Mouse (Mus musculus) myocyte (in vitro differentiated cells): ENCODE results near the gene Tnks2. TPM values are rescaled to one million over a fixed set of nuclear protein-coding genes. Genes with fewer than 3 reads are reported as not detected.
A peak's percentile ranks its signal among the peaks of the same experiment; 100 is the strongest.

Experiments
- H3K27me3 ChIP-seq: one replicate; pipeline ENCODE4 v1.6.1; 2011; ENCODE audit not compliant: control insufficient read depth, insufficient read depth, insufficient read length
- H3K36me3 ChIP-seq: one replicate; pipeline ENCODE4 v1.6.1; 2011; ENCODE audit not compliant: control insufficient read depth, insufficient read depth
- H3K4me2 ChIP-seq: one replicate; pipeline ENCODE4 v1.6.1; 2011; ENCODE audit warnings: low read depth, control low read depth
- H3K4me3 ChIP-seq: one replicate; pipeline ENCODE4 v1.5.1; 2011; ENCODE audit warnings: mild to moderate bottlenecking, control low read depth, moderate library complexity
- H3K79me2 ChIP-seq: one replicate; pipeline ENCODE4 v1.6.1; 2011; ENCODE audit not compliant: control insufficient read depth, insufficient read depth
- H3ac ChIP-seq: one replicate; pipeline ENCODE4 v1.6.1; 2011; ENCODE audit not compliant: control insufficient read depth, insufficient read length
- CEBPB ChIP-seq: IDR thresholded peaks from 2 replicates; pipeline ENCODE4 v1.6.1; 2011; ENCODE audit warnings: mild to moderate bottlenecking, moderate library complexity; ENCODE audit not compliant: poor library complexity, insufficient read depth, severe bottlenecking
- E2F4 ChIP-seq: IDR thresholded peaks from one replicate; pipeline ENCODE4 v1.6.1; 2011; ENCODE audit warnings: mild to moderate bottlenecking, control low read depth, moderate library complexity; ENCODE audit not compliant: insufficient read depth
- MAX ChIP-seq: IDR thresholded peaks from one replicate; pipeline ENCODE4 v1.6.1; 2011; ENCODE audit warnings: low read depth, mild to moderate bottlenecking, control low read depth
- MYOD1 ChIP-seq, 3 experiments: IDR thresholded peaks; one replicate each; pipeline ENCODE4 v1.6.1; 2011; ENCODE audit warnings: control low read depth in 2 of 3, low read depth in 2 of 3, mild to moderate bottlenecking in 2 of 3, moderate library complexity in 1 of 3; ENCODE audit not compliant: insufficient read length in 2 of 3, control insufficient read depth in 1 of 3
- MYOG ChIP-seq, 3 experiments: IDR thresholded peaks; one replicate each; pipeline ENCODE4 v1.6.1; 2011; ENCODE audit warnings: control low read depth in 2 of 3, low read depth in 2 of 3, mild to moderate bottlenecking in 2 of 3; ENCODE audit not compliant: insufficient read length in 2 of 3, control insufficient read depth in 1 of 3, insufficient read depth in 1 of 3
- POLR2A ChIP-seq: IDR thresholded peaks from one replicate; pipeline ENCODE4 v1.6.1; 2011; ENCODE audit warnings: low read depth, mild to moderate bottlenecking, control low read depth, moderate library complexity; ENCODE audit not compliant: insufficient read length
- POLR2AphosphoS2 ChIP-seq: IDR thresholded peaks from one replicate; pipeline ENCODE4 v1.6.1; 2011; ENCODE audit warnings: low read depth, control low read depth; ENCODE audit not compliant: insufficient read length
- REST ChIP-seq: IDR thresholded peaks from one replicate; pipeline ENCODE4 v1.6.1; 2011; ENCODE audit warnings: mild to moderate bottlenecking, control low read depth, moderate library complexity; ENCODE audit not compliant: insufficient read depth, insufficient read length
- SRF ChIP-seq: IDR thresholded peaks from one replicate; pipeline ENCODE4 v1.6.1; 2011; ENCODE audit warnings: low read depth; ENCODE audit not compliant: control insufficient read depth, insufficient read length
- TCF12 ChIP-seq: IDR thresholded peaks from one replicate; pipeline ENCODE4 v1.6.1; 2011; ENCODE audit warnings: mild to moderate bottlenecking, control low read depth; ENCODE audit not compliant: poor library complexity, insufficient read depth, severe bottlenecking
- TCF3 ChIP-seq: IDR thresholded peaks from one replicate; pipeline ENCODE4 v1.6.1; 2011; ENCODE audit warnings: low read depth, control low read depth; ENCODE audit not compliant: insufficient read length
- USF1 ChIP-seq: IDR thresholded peaks from one replicate; pipeline ENCODE4 v1.6.1; 2011; ENCODE audit warnings: low read depth, mild to moderate bottlenecking, control low read depth, moderate library complexity
- polyA plus RNA-seq: library from polyadenylated mRNA; unstranded; fragments of >200 nt; fragmentation: generic; extraction: Trizol; gene quantifications from one replicate; pipeline ENCODE4 v1.2.1, GENCODE M21; 2012; ENCODE audit warnings: missing spikeins

Gene Tnks2
- polyA plus RNA-seq, 1 experiment, result 22.3 TPM

DNA sequence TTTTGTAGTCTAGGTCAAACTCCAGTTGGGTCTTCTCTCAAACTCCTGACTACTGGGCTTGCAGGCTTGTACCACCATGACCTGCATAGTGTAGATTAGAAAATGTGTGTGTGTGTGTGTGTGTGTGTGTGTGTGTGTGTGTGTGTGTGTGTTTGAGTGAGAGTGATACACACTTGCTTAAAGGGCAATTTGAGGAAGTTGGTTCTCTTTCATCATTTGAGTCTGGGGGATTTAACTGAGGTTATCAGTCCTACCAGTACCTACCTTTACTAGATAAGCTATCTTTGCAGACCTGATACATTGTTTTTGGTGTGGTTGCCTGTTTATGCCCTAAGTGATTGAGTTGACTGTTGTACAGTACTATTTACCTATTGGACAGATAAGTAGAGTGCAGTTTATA is 98.1 kb downstream of the Tnks2 start:
- Histone ChIP-seq H3K79me2 (peaks cover 99% of the 10 kb centered on the region), H3ac (no peak overlapping the region), H3K27me3 (no peaks in the 10 kb centered on the region), H3K4me3 (no peak overlapping the region), H3K36me3 (no peaks in the 10 kb centered on the region), H3K4me2 (no peak overlapping the region)
- TF ChIP-seq E2F4 (no peak), MYOG (IDR thresholded peaks at IDR 0.05; ENCODE audit: control insufficient read depth in 1 of 3, insufficient read depth in 1 of 3, insufficient read length in 2 of 3, low read depth in 2 of 3) (no peak), USF1 (no peak), MYOD1 (IDR thresholded peaks at IDR 0.05; ENCODE audit: control insufficient read depth in 1 of 3, insufficient read length in 2 of 3, low read depth in 2 of 3) (no peak), MAX (no peak), TCF3 (no peak), POLR2A (no peak), CEBPB (no peak), SRF (no peak)

DNA sequence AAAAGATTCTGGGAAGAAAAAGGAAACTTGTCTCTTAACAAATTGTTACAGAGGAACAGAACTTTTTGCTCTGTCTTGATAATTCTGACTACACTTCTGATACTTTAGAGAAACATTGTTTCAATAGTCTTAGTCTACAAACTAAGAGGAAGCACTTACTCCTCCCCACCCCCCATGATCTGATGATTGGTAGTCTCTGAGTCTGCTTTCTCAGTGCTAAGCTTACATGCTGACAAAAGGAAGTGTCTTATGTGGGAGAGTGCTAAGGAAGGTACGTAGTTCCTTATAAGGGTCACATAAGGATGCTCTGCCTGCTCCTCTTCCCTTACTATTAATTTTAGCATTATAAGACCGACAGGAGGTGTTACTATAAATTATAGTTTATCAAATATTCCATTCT is 98.6 kb downstream of the Tnks2 start:
- H3K27me3 ChIP-seq, result no peaks in the 10 kb centered on the region
- H3K4me2 ChIP-seq, result no peak overlapping the region
- no peaks in the 10 kb centered on the region for H3K36me3 ChIP-seq
- peaks cover 99% of the 10 kb centered on the region for H3K79me2 ChIP-seq
- no peak overlapping the region for H3K4me3 ChIP-seq
- TF ChIP-seq REST (no peak), TCF12 (no peak), POLR2A (no peak), CEBPB (no peak), E2F4 (no peak), MYOD1 (IDR thresholded peaks at IDR 0.05; ENCODE audit: control insufficient read depth in 1 of 3, insufficient read length in 2 of 3, low read depth in 2 of 3) (no peak), TCF3 (no peak), MYOG (IDR thresholded peaks at IDR 0.05; ENCODE audit: control insufficient read depth in 1 of 3, insufficient read depth in 1 of 3, insufficient read length in 2 of 3, low read depth in 2 of 3) (no peak), USF1 (no peak), SRF (no peak), POLR2AphosphoS2 (no peak), MAX (no peak)
- no peak overlapping the region for H3ac ChIP-seq

- TF ChIP-seq CEBPB (no peak), MAX (no peak), POLR2A (no peak), POLR2AphosphoS2 (no peak), SRF (no peak), USF1 (no peak), MYOG (IDR thresholded peaks at IDR 0.05; ENCODE audit: control insufficient read depth in 1 of 3, insufficient read depth in 1 of 3, insufficient read length in 2 of 3, low read depth in 2 of 3) (no peak), TCF12 (no peak), MYOD1 (IDR thresholded peaks at IDR 0.05; ENCODE audit: control insufficient read depth in 1 of 3, insufficient read length in 2 of 3, low read depth in 2 of 3) (no peak), E2F4 (no peak), REST (no peak), TCF3 (no peak)
Observed at GRCm38 (mm10) chr19:36936285-36936684, 102.3 kb downstream of the Tnks2 start.

DNA sequence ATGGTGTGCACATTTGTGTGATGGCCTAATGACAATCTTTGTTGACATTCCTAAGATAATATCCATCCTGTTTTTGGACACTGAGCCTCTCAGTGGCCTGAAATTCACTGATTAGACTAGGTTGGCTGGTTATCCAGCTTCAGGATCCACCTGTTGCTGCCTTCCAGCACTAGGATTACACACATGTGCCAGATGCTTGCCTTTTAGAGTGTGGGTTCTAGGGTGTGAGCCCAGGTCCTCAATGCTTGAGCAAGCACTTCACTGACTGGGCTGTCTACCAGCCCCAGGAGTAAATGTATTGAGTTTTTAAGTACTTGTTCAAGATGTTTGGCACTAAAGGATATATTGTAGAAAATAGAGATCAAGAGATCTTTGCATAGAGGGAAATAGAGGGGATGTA is 104.0 kb downstream of the Tnks2 start:
- TF ChIP-seq POLR2A (no peak), MYOD1 (IDR thresholded peaks at IDR 0.05; ENCODE audit: control insufficient read depth in 1 of 3, insufficient read length in 2 of 3, low read depth in 2 of 3) (peak in 2 of 3 experiments; percentile 37 to 60)
- Histone ChIP-seq H3K79me2 (peaks cover 97% of the 10 kb centered on the region), H3K4me2 (no peak overlapping the region), H3K4me3 (no peak overlapping the region), H3K36me3 (no peaks in the 10 kb centered on the region), H3ac (no peak overlapping the region), H3K27me3 (no peaks in the 10 kb centered on the region)

More at GRCm38 (mm10) chr19:36936285-36936684, 102.3 kb downstream of the Tnks2 start:
- H3ac ChIP-seq, result no peak overlapping the region
- H3K36me3 ChIP-seq, result no peaks in the 10 kb centered on the region
- H3K79me2 ChIP-seq, result peaks cover 98% of the 10 kb centered on the region
- no peaks in the 10 kb centered on the region for H3K27me3 ChIP-seq
- no peak overlapping the region for H3K4me2 ChIP-seq
- no peak overlapping the region for H3K4me3 ChIP-seq

DNA sequence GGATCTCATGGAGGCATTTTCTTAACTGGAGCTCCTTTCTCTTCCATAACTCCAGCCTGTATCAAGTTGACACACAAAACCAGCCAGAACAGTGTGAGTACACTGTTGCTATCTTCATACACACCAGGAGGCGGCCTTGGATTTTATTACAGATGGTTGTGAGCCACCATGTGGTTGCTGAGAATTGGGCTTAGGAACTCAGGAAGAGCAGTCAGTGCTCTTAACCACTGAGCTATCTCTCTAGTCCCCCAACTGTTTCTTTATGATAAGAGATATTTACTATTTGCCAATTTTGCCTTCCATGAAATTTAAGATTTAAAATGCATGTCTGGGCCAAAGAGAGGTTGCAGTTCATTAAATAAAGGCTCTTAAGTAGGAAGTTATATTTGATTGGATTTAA is 106.0 kb downstream of the Tnks2 start:
- no peaks in the 10 kb centered on the region for H3K36me3 ChIP-seq
- H3K27me3 ChIP-seq, result no peaks in the 10 kb centered on the region
- H3K4me2 ChIP-seq, result no peak overlapping the region
- H3K79me2 ChIP-seq, result peaks cover 93% of the 10 kb centered on the region
- no peak overlapping the region for H3K4me3 ChIP-seq
- TF ChIP-seq REST (no peak), SRF (no peak), MYOD1 (IDR thresholded peaks at IDR 0.05; ENCODE audit: control insufficient read depth in 1 of 3, insufficient read length in 2 of 3, low read depth in 2 of 3) (no peak), TCF3 (no peak), USF1 (no peak), MYOG (IDR thresholded peaks at IDR 0.05; ENCODE audit: control insufficient read depth in 1 of 3, insufficient read depth in 1 of 3, insufficient read length in 2 of 3, low read depth in 2 of 3) (no peak), POLR2A (no peak), TCF12 (no peak), CEBPB (no peak), E2F4 (no peak), POLR2AphosphoS2 (no peak)
- H3ac ChIP-seq, result no peak overlapping the region

Other genes with a start within 250 kb of the Tnks2 start
- gene Ppp1r3c, start 97.6 kb upstream of the Tnks2 start, polyA plus RNA-seq, result not detected
- 1.1 TPM for gene Fgfbp3, start 85.4 kb downstream of the Tnks2 start, polyA plus RNA-seq
- 4.8 TPM for gene Btaf1, start 91.8 kb downstream of the Tnks2 start, polyA plus RNA-seq